ENCODE assay signal across 13 mouse cellular contexts in genomic region chr1:170503277-170503739, GRCm38 (mm10).
A peak's percentile ranks its signal among the peaks of the same experiment; 100 is the strongest.
DNase-seq lines count a peak whose midpoint lies in the region; ATAC-seq and TF ChIP-seq lines count a peak whose summit lies in the region.
"Had no signal": no experiment of that assay in that cellular context is flagged by ENCODE, and none has a peak within 500 bp of the region (broad histone marks: within the 10 kb centered on the region; RNA-seq: fewer than 3 reads in every experiment).

No protein-coding gene starts in this region.

- H3K9ac ChIP-seq in midbrain, embryonic 11.5 days (ENCODE audit: low read length) = no peak overlapping the region
- no peak overlapping the region for H3K9ac ChIP-seq in liver, postnatal 0 days (replicated peaks)
- H3K9ac ChIP-seq: stomach, embryonic 15.5 days had no signal

- H3K36me3 ChIP-seq in hindbrain, embryonic 10.5 days = no peaks in the 10 kb centered on the region
- no peaks in the 10 kb centered on the region for H3K36me3 ChIP-seq in midbrain, embryonic 11.5 days (ENCODE audit: control insufficient read depth, insufficient read depth, low read length)
- H3K36me3 ChIP-seq in liver, postnatal 0 days (replicated peaks; ENCODE audit: insufficient read depth, low read length) = no peaks in the 10 kb centered on the region
- H3K36me3 ChIP-seq: stomach, embryonic 15.5 days had no signal

- H3K4me2 ChIP-seq in midbrain, embryonic 11.5 days = no peak overlapping the region
- no peak overlapping the region for H3K4me2 ChIP-seq in liver, postnatal 0 days (ENCODE audit: low read depth, low read length)
- H3K4me2 ChIP-seq: stomach, embryonic 15.5 days had no signal

- TF ChIP-seq EP300 in liver, postnatal 0 days (IDR thresholded peaks at IDR 0.05; ENCODE audit: low read depth) = no peak

- 22% methylated on average over 4 of the region's 4 CpGs for WGBS in hindbrain, embryonic 10.5 days
- 35% methylated on average over 4 of the region's 4 CpGs for WGBS in midbrain, embryonic 11.5 days
- WGBS in liver, postnatal 0 days (ENCODE audit: insufficient replicate concordance) = 68% methylated on average over 4 of the region's 4 CpGs

- no peak for DNase-seq in layer of hippocampus, adult 2 months (ENCODE audit: low spot score in 2 of 2)
- no peak for DNase-seq in layer of hippocampus, adult 8-10 months (ENCODE audit: low spot score in 2 of 2)
- DNase-seq in hindbrain, embryonic 10.5 days (ENCODE audit: low spot score) = no peak
- peak; percentile 14 for DNase-seq in midbrain, embryonic 11.5 days (ENCODE audit: low spot score, missing footprints)
- DNase-seq in liver, postnatal 0 days = no peak
- no peak for DNase-seq in thymus, postnatal 36 days
- no peak for DNase-seq in cerebellum, adult 9-11 months
- DNase-seq: adrenal gland, adult 2 months; cerebellum, adult 9-10 months; gastrocnemius, postnatal 36 days had no signal

- peaks cover 47% of the 10 kb centered on the region for H3K4me1 ChIP-seq in hindbrain, embryonic 10.5 days (replicated peaks)
- 0 out of 2 replicates have a peak, but pooled peaks cover 7% of the 10 kb centered on the region for H3K4me1 ChIP-seq in midbrain, embryonic 11.5 days (ENCODE audit: control insufficient read depth, insufficient read depth, low read length)
- peaks cover 34% of the 10 kb centered on the region for H3K4me1 ChIP-seq in liver, postnatal 0 days (ENCODE audit: insufficient read depth)

- TF ChIP-seq CTCF in layer of hippocampus, adult 2 months (conservative IDR thresholded peaks at IDR 0.05) = no peak
- TF ChIP-seq CTCF in liver, postnatal 0 days (IDR thresholded peaks at IDR 0.05; ENCODE audit: low read depth) = no peak

- peaks cover 6% of the 10 kb centered on the region; the same call in 1 of the 2 replicates for H3K27me3 ChIP-seq in hindbrain, embryonic 10.5 days (ENCODE audit: insufficient read depth, poor library complexity, severe bottlenecking)
- no peaks in the 10 kb centered on the region for H3K27me3 ChIP-seq in midbrain, embryonic 11.5 days (ENCODE audit: control insufficient read depth, insufficient read depth, low read length)
- H3K27me3 ChIP-seq in liver, postnatal 0 days (ENCODE audit: insufficient read depth, low read length) = no peaks in the 10 kb centered on the region
- H3K27me3 ChIP-seq: Patski; stomach, embryonic 15.5 days had no signal

- H3K27ac ChIP-seq in layer of hippocampus, adult 2 months = peak overlapping the region; percentile 3; the same call in 1 of the 2 replicates
- H3K27ac ChIP-seq in hindbrain, embryonic 10.5 days = peak overlapping the region; percentile 67
- H3K27ac ChIP-seq in midbrain, embryonic 11.5 days (ENCODE audit: low read depth, low read length) = no peak overlapping the region
- no peak overlapping the region for H3K27ac ChIP-seq in liver, postnatal 0 days (ENCODE audit: low read depth)
- H3K27ac ChIP-seq: stomach, embryonic 15.5 days had no signal

- no peak overlapping the region for H3K4me3 ChIP-seq in layer of hippocampus, adult 2 months
- H3K4me3 ChIP-seq in hindbrain, embryonic 10.5 days = no peak overlapping the region
- no peak overlapping the region for H3K4me3 ChIP-seq in midbrain, embryonic 11.5 days (ENCODE audit: low read depth, low read length)
- no peak overlapping the region for H3K4me3 ChIP-seq in liver, postnatal 0 days (ENCODE audit: low read depth, low read length)
- H3K4me3 ChIP-seq: stomach, embryonic 15.5 days had no signal

- no peaks in the 10 kb centered on the region for H3K9me3 ChIP-seq in hindbrain, embryonic 10.5 days
- H3K9me3 ChIP-seq in midbrain, embryonic 11.5 days (ENCODE audit: control insufficient read depth, low read length) = no peaks in the 10 kb centered on the region
- no peaks in the 10 kb centered on the region for H3K9me3 ChIP-seq in liver, postnatal 0 days (ENCODE audit: low read length)
- H3K9me3 ChIP-seq: stomach, embryonic 15.5 days had no signal

- ATAC-seq in midbrain, embryonic 11.5 days (ENCODE audit: low FRiP score) = no peak
- ATAC-seq in liver, postnatal 0 days = no peak
- ATAC-seq: lung, postnatal 0 days; Patski had no signal

Comparison
In these comparisons a context has a peak if more than half of its experiments do, and no peak if none do; other contexts are left out.
1. H3K27ac ChIP-seq: peak in layer of hippocampus, adult 2 months (single experiment) and hindbrain, embryonic 10.5 days (single experiment); none in midbrain, embryonic 11.5 days (single experiment) and liver, postnatal 0 days (single experiment).